Mouse (Mus musculus): Measurements from ENCODE around the gene Wrap53.
A peak's percentile ranks its signal among the peaks of the same experiment; 100 is the strongest.

DNA sequence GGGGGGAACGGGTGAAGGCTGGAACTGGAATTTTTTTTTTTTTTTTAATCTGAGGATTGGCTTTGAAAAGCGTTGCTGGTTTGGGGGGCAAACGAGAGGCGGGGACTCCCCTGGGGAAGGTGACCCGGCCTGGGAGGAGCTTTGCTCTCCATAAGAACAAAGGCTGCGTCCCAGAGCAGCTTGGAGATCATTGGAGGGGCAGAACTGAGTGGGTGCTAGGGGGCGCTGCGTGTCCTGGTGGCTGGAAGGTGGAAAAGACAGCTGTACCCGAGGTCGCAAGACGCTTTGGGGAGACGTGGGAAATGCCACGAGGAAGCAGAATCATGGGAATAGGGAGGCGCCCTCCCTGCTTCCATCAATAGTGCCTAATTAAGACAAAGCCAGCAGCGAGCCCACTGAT, 33.0 kb downstream of the Wrap53 start:
- TF ChIP-seq CTCF (IDR thresholded peaks at IDR 0.05; ENCODE audit: low read depth, low read length) (peak; percentile 53), POLR2A (IDR thresholded peaks at IDR 0.05; ENCODE audit: borderline replicate concordance, low read depth, low read length) (no peak)
